Mouse (Mus musculus) G1E-ER4 (cell line): ENCODE data around the gene Iqcf1. TPM values are rescaled to one million over a fixed set of nuclear protein-coding genes. Genes with fewer than 3 reads are reported as not detected.

Source experiments
- GATA1 ChIP-seq: IDR thresholded peaks from one replicate; pipeline ENCODE4 v1.8.0; 2012; ENCODE audit warnings: low read length, inconsistent platforms
- polyA plus RNA-seq: library from polyadenylated mRNA; stranded (reverse); fragments of >175 nt; gene quantifications from 2 replicates; pipeline ENCODE4 v1.2.3, GENCODE M21; 2012

Gene Iqcf1
- polyA plus RNA-seq, 1 experiment, result not detected

- TF ChIP-seq GATA1, result no peak
Measured at GRCm38 (mm10) chr9:106474456-106474855, 25.3 kb upstream of the Iqcf1 start.

- TF ChIP-seq GATA1, result no peak
Measured at GRCm38 (mm10) chr9:106475046-106475445, 24.7 kb upstream of the Iqcf1 start.

GRCm38 (mm10) chr9:106475663-106476001 is 24.1 kb upstream of the Iqcf1 start, which contains the start of gene Rrp9:
Gene Rrp9, plus strand, starts transcription at chr9:106475963.
- TF ChIP-seq GATA1, result no peak

GRCm38 (mm10) chr9:106476002-106476923 is 23.5 kb upstream of the Iqcf1 start:
- no peak for TF ChIP-seq GATA1

GRCm38 (mm10) chr9:106476924-106477484 is 22.8 kb upstream of the Iqcf1 start, which contains the start of gene Parp3:
Gene Parp3, minus strand, starts transcription at chr9:106476949.
- no peak for TF ChIP-seq GATA1

GRCm38 (mm10) chr9:106477649-106478048 is 22.1 kb upstream of the Iqcf1 start:
- no peak for TF ChIP-seq GATA1

GRCm38 (mm10) chr9:106478101-106478500 is 21.7 kb upstream of the Iqcf1 start:
- TF ChIP-seq GATA1, result no peak

GRCm38 (mm10) chr9:106480541-106480940 is 19.2 kb upstream of the Iqcf1 start:
- TF ChIP-seq GATA1, result no peak

- no peak for TF ChIP-seq GATA1
Measured at GRCm38 (mm10) chr9:106481075-106481474, 18.7 kb upstream of the Iqcf1 start.

GRCm38 (mm10) chr9:106481676-106482075 is 18.1 kb upstream of the Iqcf1 start:
- TF ChIP-seq GATA1, result no peak

- TF ChIP-seq GATA1, result no peak
Measured at GRCm38 (mm10) chr9:106482578-106483115, 17.1 kb upstream of the Iqcf1 start.

GRCm38 (mm10) chr9:106483136-106483535 is 16.6 kb upstream of the Iqcf1 start:
- TF ChIP-seq GATA1, result no peak

GRCm38 (mm10) chr9:106483606-106484005 is 16.2 kb upstream of the Iqcf1 start:
- no peak for TF ChIP-seq GATA1

- no peak for TF ChIP-seq GATA1
Measured at GRCm38 (mm10) chr9:106485076-106485475, 14.7 kb upstream of the Iqcf1 start.

- no peak for TF ChIP-seq GATA1
Measured at GRCm38 (mm10) chr9:106501846-106502245, 2.1 kb downstream of the Iqcf1 start.

- no peak for TF ChIP-seq GATA1
Measured at GRCm38 (mm10) chr9:106504246-106504645, 4.5 kb downstream of the Iqcf1 start.
